Mouse (Mus musculus): ENCODE results near the gene Prkn.

DNA sequence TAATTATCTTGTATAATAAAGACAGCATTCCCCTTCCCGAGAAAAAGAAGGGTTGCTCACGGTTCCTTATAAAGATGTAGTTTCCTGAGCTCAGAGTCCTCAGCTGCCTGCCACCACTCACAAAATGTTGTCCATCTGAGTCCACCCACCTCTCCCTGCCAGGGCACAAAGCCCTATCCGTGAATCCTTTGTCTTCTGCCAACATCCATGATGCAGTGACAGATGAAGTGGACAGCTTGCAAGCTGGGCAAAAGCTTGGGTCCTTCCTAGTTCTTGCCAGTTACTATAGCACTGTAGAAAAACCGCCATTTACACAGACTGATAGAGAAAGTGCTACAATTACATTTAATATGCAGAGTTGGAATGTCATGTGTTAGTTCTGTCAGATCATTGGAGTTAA, 649.9 kb downstream of the Prkn start:
- TF ChIP-seq CTCF (IDR thresholded peaks at IDR 0.05; ENCODE audit: low read depth, low read length) = no peak
- TF ChIP-seq POLR2A (IDR thresholded peaks at IDR 0.05; ENCODE audit: extremely low read depth, insufficient read depth, low read length) = no peak

Data from liver, adult 2 months (tissue).